Mouse (Mus musculus): ENCODE data around the gene Mpv17l.

- TF ChIP-seq CTCF (IDR thresholded peaks at IDR 0.05; ENCODE audit: control insufficient read depth, insufficient read depth, low read length), result no peak
- no peak for TF ChIP-seq POLR2A (IDR thresholded peaks at IDR 0.05; ENCODE audit: borderline replicate concordance, control insufficient read depth, low read depth, low read length)
Observed at GRCm38 (mm10) chr16:13972051-13972450, 69.1 kb downstream of the Mpv17l start.

All from bone marrow, adult 2 months (tissue).